15 mouse cellular contexts compared by ENCODE assay signal in genomic region chr12:98673879-98674278, GRCm38 (mm10). TPM values are rescaled to one million over a fixed set of nuclear protein-coding genes. Genes with fewer than 3 reads are reported as not detected.
DNase-seq lines count a peak whose midpoint lies in the region; ATAC-seq and TF ChIP-seq lines count a peak whose summit lies in the region.
"Had no signal": no experiment of that assay in that cellular context is flagged by ENCODE, and none has a peak within 500 bp of the region (broad histone marks: within the 10 kb centered on the region; RNA-seq: fewer than 3 reads in every experiment).

No protein-coding gene starts in this region.

- no peak for ATAC-seq in hindbrain, postnatal 0 days
- no peak for ATAC-seq in hindbrain, embryonic 16.5 days
- no peak for ATAC-seq in midbrain, embryonic 14.5 days (ENCODE audit: low FRiP score, low TSS enrichment)

- no peak overlapping the region for H3K9ac ChIP-seq in hindbrain, postnatal 0 days (replicated peaks; ENCODE audit: low read length)
- no peak overlapping the region for H3K9ac ChIP-seq in hindbrain, embryonic 16.5 days (ENCODE audit: low read depth, low read length)
- H3K9ac ChIP-seq in midbrain, embryonic 14.5 days (replicated peaks; ENCODE audit: low read length), result no peak overlapping the region
- no peak overlapping the region for H3K9ac ChIP-seq in ES-Bruce4 (ENCODE audit: low read depth, poor library complexity, severe bottlenecking)
- H3K9ac ChIP-seq: embryonic facial prominence, embryonic 13.5 days; forebrain, postnatal 0 days; heart, embryonic 15.5 days; hindbrain, embryonic 12.5 days; kidney, embryonic 15.5 days; limb, embryonic 15.5 days; neural tube, embryonic 15.5 days had no signal

- intact Hi-C loops in left cerebral cortex, postnatal 14 days (cut with DNase I), result loop anchor here (10.0 kb wide), 1 partner anchor 61 kb away; the partner anchor contains the start of gene Ptpn21

- no peak overlapping the region for H3K4me3 ChIP-seq in hindbrain, postnatal 0 days (ENCODE audit: low read length)
- H3K4me3 ChIP-seq in hindbrain, embryonic 16.5 days (ENCODE audit: low read length), result no peak overlapping the region
- H3K4me3 ChIP-seq in midbrain, embryonic 10.5 days, result no peak overlapping the region
- H3K4me3 ChIP-seq in midbrain, embryonic 14.5 days (replicated peaks; ENCODE audit: low read depth, low read length), result no peak overlapping the region
- no peak overlapping the region for H3K4me3 ChIP-seq in ES-Bruce4 (ENCODE audit: low read depth, low read length)

- DNase-seq in hindbrain, postnatal 0 days (ENCODE audit: low spot score), result no peak
- peak; percentile 8 for DNase-seq in midbrain, embryonic 10.5 days (ENCODE audit: low spot score)
- DNase-seq in midbrain, embryonic 14.5 days, result no peak
- DNase-seq in R1 (ENCODE audit: low read depth, low spot score), result peak; percentile 36
- no peak for DNase-seq in left cerebral cortex, postnatal 14 days (ENCODE audit: low spot score in 2 of 2)

- no peak overlapping the region for H3K4me2 ChIP-seq in hindbrain, postnatal 0 days (ENCODE audit: low read depth, low read length)
- no peak overlapping the region for H3K4me2 ChIP-seq in hindbrain, embryonic 16.5 days (ENCODE audit: low read length)
- no peak overlapping the region for H3K4me2 ChIP-seq in midbrain, embryonic 14.5 days (ENCODE audit: low read length)

- peaks cover 5% of the 10 kb centered on the region for H3K36me3 ChIP-seq in hindbrain, postnatal 0 days (ENCODE audit: insufficient read depth, low read length)
- peaks cover 3% of the 10 kb centered on the region; the same call in 1 of the 2 replicates for H3K36me3 ChIP-seq in hindbrain, embryonic 16.5 days (ENCODE audit: control insufficient read depth, insufficient read depth, low read length)
- peaks cover 46% of the 10 kb centered on the region for H3K36me3 ChIP-seq in midbrain, embryonic 10.5 days
- H3K36me3 ChIP-seq in midbrain, embryonic 14.5 days (ENCODE audit: control insufficient read depth, insufficient read depth, low read length), result peaks cover 35% of the 10 kb centered on the region
- no peaks in the 10 kb centered on the region for H3K36me3 ChIP-seq in ES-Bruce4 (ENCODE audit: control insufficient read depth, insufficient read depth, low read length, poor library complexity, severe bottlenecking)

- WGBS in hindbrain, postnatal 0 days, result 61% methylated on average over 6 of the region's 6 CpGs
- 59% methylated on average over 6 of the region's 6 CpGs for WGBS in hindbrain, embryonic 16.5 days
- WGBS in midbrain, embryonic 10.5 days, result 64% methylated on average over 6 of the region's 6 CpGs
- 61% methylated on average over 6 of the region's 6 CpGs for WGBS in midbrain, embryonic 14.5 days

- H3K27ac ChIP-seq in hindbrain, postnatal 0 days, result no peak overlapping the region
- H3K27ac ChIP-seq in hindbrain, embryonic 16.5 days (ENCODE audit: low read depth, low read length), result no peak overlapping the region
- H3K27ac ChIP-seq in midbrain, embryonic 10.5 days (replicated peaks), result no peak overlapping the region
- no peak overlapping the region for H3K27ac ChIP-seq in midbrain, embryonic 14.5 days (replicated peaks; ENCODE audit: low read depth, low read length)
- no peak overlapping the region for H3K27ac ChIP-seq in ES-Bruce4 (ENCODE audit: insufficient read depth, low read length)
- H3K27ac ChIP-seq: embryonic facial prominence, embryonic 13.5 days; limb, embryonic 15.5 days had no signal

- H3K27me3 ChIP-seq in hindbrain, postnatal 0 days (ENCODE audit: insufficient read depth, low read length), result no peaks in the 10 kb centered on the region
- no peaks in the 10 kb centered on the region for H3K27me3 ChIP-seq in hindbrain, embryonic 16.5 days (replicated peaks; ENCODE audit: control insufficient read depth, insufficient read depth, low read length)
- H3K27me3 ChIP-seq in midbrain, embryonic 10.5 days (ENCODE audit: low read depth, poor library complexity, severe bottlenecking), result no peaks in the 10 kb centered on the region
- no peaks in the 10 kb centered on the region for H3K27me3 ChIP-seq in midbrain, embryonic 14.5 days (ENCODE audit: control insufficient read depth, insufficient read depth, low read length)
- H3K27me3 ChIP-seq in ES-Bruce4 (ENCODE audit: control insufficient read depth, insufficient read depth, low read length, poor library complexity, severe bottlenecking), result no peaks in the 10 kb centered on the region
- H3K27me3 ChIP-seq: embryonic facial prominence, embryonic 13.5 days; heart, embryonic 15.5 days; hindbrain, embryonic 12.5 days; kidney, embryonic 15.5 days; limb, embryonic 15.5 days; neural tube, embryonic 15.5 days had no signal

- TF ChIP-seq EP300 in ES-Bruce4 (IDR thresholded peaks at IDR 0.05; ENCODE audit: insufficient read depth, low read depth, low read length), result no peak

- H3K9me3 ChIP-seq in hindbrain, postnatal 0 days (ENCODE audit: low read length), result no peaks in the 10 kb centered on the region
- no peaks in the 10 kb centered on the region for H3K9me3 ChIP-seq in hindbrain, embryonic 16.5 days (ENCODE audit: control insufficient read depth, low read length)
- no peaks in the 10 kb centered on the region for H3K9me3 ChIP-seq in midbrain, embryonic 10.5 days (replicated peaks)
- no peaks in the 10 kb centered on the region for H3K9me3 ChIP-seq in midbrain, embryonic 14.5 days (ENCODE audit: control insufficient read depth, low read length)
- no peaks in the 10 kb centered on the region for H3K9me3 ChIP-seq in ES-Bruce4 (replicated peaks; ENCODE audit: control insufficient read depth, insufficient read depth, low read length, poor library complexity, severe bottlenecking)
- H3K9me3 ChIP-seq: embryonic facial prominence, embryonic 13.5 days; forebrain, embryonic 10.5 days; heart, embryonic 15.5 days; hindbrain, embryonic 12.5 days; kidney, embryonic 15.5 days; limb, embryonic 15.5 days; neural tube, embryonic 15.5 days had no signal

- peak; percentile 12; the same call in 1 of the 2 replicates for TF ChIP-seq CTCF in hindbrain, postnatal 0 days (IDR thresholded peaks at IDR 0.05; ENCODE audit: low read depth)
- TF ChIP-seq CTCF in ES-Bruce4 (IDR thresholded peaks at IDR 0.05; ENCODE audit: low read depth, low read length), result peak; percentile 15

- no peaks in the 10 kb centered on the region for H3K4me1 ChIP-seq in hindbrain, postnatal 0 days (ENCODE audit: insufficient read depth, low read length)
- no peaks in the 10 kb centered on the region for H3K4me1 ChIP-seq in hindbrain, embryonic 16.5 days (ENCODE audit: control insufficient read depth, insufficient read depth, low read depth, low read length)
- no peaks in the 10 kb centered on the region for H3K4me1 ChIP-seq in midbrain, embryonic 10.5 days
- no peaks in the 10 kb centered on the region for H3K4me1 ChIP-seq in midbrain, embryonic 14.5 days (ENCODE audit: control insufficient read depth, insufficient read depth, low read length)
- H3K4me1 ChIP-seq in ES-Bruce4 (ENCODE audit: control insufficient read depth, insufficient read depth, low read length), result no peaks in the 10 kb centered on the region
- H3K4me1 ChIP-seq: embryonic facial prominence, embryonic 13.5 days; hindbrain, embryonic 12.5 days; kidney, embryonic 15.5 days had no signal

- TF ChIP-seq POLR2A in ES-Bruce4 (IDR thresholded peaks at IDR 0.05; ENCODE audit: insufficient read depth, low read length), result no peak

RNA-seq across cellular contexts. Expression of gene Spata7, which starts 45.9 kb away (rescaled TPM):
- 28.7 and 34.0 TPM in 2 replicates for total RNA-seq in hindbrain, postnatal 0 days (2014; rRNA removed)
- 35.0 and 37.7 TPM in 2 replicates for polyA plus RNA-seq in hindbrain, postnatal 0 days (2015; fragmentation: Nextera tagmentation; extraction: Ambion mirVana)
- polyA plus RNA-seq in hindbrain, embryonic 16.5 days (2015; fragmentation: Nextera tagmentation; extraction: Ambion mirVana), result 30.9 and 35.9 TPM in 2 replicates
- polyA plus RNA-seq in midbrain, embryonic 10.5 days (2016; fragmentation: Nextera tagmentation; extraction: Ambion mirVana), result 19.5 and 21.6 TPM in 2 replicates
- 28.4 and 29.4 TPM in 2 replicates for polyA plus RNA-seq in midbrain, embryonic 14.5 days (2014; fragmentation: Nextera tagmentation; extraction: Ambion mirVana)
- 18.0 and 22.2 TPM in 2 replicates for polyA plus RNA-seq in ES-Bruce4 (2011; ENCODE audit: insufficient read depth, insufficient read length, low read depth, missing spikeins)
- 10 to 100 TPM; 32.6 to 32.8 TPM for total RNA-seq in left cerebral cortex, postnatal 14 days (2021)

Comparison
In these comparisons a context has a peak if more than half of its experiments do, and no peak if none do; other contexts are left out.
1. DNase-seq: peak in midbrain, embryonic 10.5 days (single experiment) and R1 (single experiment); none in hindbrain, postnatal 0 days (single experiment), midbrain, embryonic 14.5 days (single experiment) and left cerebral cortex, postnatal 14 days (0 of 2).